Mouse (Mus musculus): ENCODE data around the gene Gm11011. TPM values are rescaled to one million over a fixed set of nuclear protein-coding genes. Genes with fewer than 3 reads are reported as not detected.

The Gm11011 gene
- polyA plus RNA-seq, 2 experiments = not detected

GRCm38 (mm10) chr2:169600163-169600562, 12.6 kb upstream of the Gm11011 start:
- no peak overlapping the region for H3K4me3 ChIP-seq (ENCODE audit: insufficient read depth in 1 of 2, low read depth in 2 of 2, low read length in 2 of 2)
- no peaks in the 10 kb centered on the region for H3K36me3 ChIP-seq (replicated peaks; ENCODE audit: control insufficient read depth, insufficient read depth, low read depth)
- no peaks in the 10 kb centered on the region for H3K9me3 ChIP-seq (ENCODE audit: control insufficient read depth, low read length)
- DNase-seq (ENCODE audit: low read depth in 3 of 3, low spot score in 3 of 3) = no peak
- H3K4me1 ChIP-seq (replicated peaks; ENCODE audit: control insufficient read depth in 2 of 2, insufficient read depth in 2 of 2, low read length in 1 of 2) = no peaks in the 10 kb centered on the region
- ATAC-seq (ENCODE audit: insufficient read depth) = no peak
- H3K27ac ChIP-seq = no peak overlapping the region
- no peak overlapping the region for H3K4me2 ChIP-seq (ENCODE audit: low read depth)
- no peak overlapping the region for H3K9ac ChIP-seq (replicated peaks)
- WGBS (ENCODE audit: insufficient replicate concordance) = 45% methylated on average over 6 of the region's 6 CpGs
- H3K27me3 ChIP-seq (ENCODE audit: control insufficient read depth, insufficient read depth, low read length) = no peaks in the 10 kb centered on the region
- no peak for TF ChIP-seq CTCF (IDR thresholded peaks at IDR 0.05; ENCODE audit: low read depth)
- TF ChIP-seq EP300 (IDR thresholded peaks at IDR 0.05; ENCODE audit: low read depth) = no peak

GRCm38 (mm10) chr2:169599591-169599990, 12.0 kb upstream of the Gm11011 start:
- no peak overlapping the region for H3K4me3 ChIP-seq (ENCODE audit: insufficient read depth in 1 of 2, low read depth in 2 of 2, low read length in 2 of 2)
- no peak overlapping the region for H3K27ac ChIP-seq
- no peaks in the 10 kb centered on the region for H3K27me3 ChIP-seq (ENCODE audit: control insufficient read depth, insufficient read depth, low read length)
- H3K9ac ChIP-seq (replicated peaks) = no peak overlapping the region
- WGBS (ENCODE audit: insufficient replicate concordance) = 59% methylated on average over 4 of the region's 4 CpGs
- no peaks in the 10 kb centered on the region for H3K4me1 ChIP-seq (replicated peaks; ENCODE audit: control insufficient read depth in 2 of 2, insufficient read depth in 2 of 2, low read length in 1 of 2)
- ATAC-seq (ENCODE audit: insufficient read depth) = no peak
- no peak overlapping the region for H3K4me2 ChIP-seq (ENCODE audit: low read depth)
- TF ChIP-seq CTCF (IDR thresholded peaks at IDR 0.05; ENCODE audit: low read depth) = no peak
- no peak for TF ChIP-seq EP300 (IDR thresholded peaks at IDR 0.05; ENCODE audit: low read depth)
- no peaks in the 10 kb centered on the region for H3K36me3 ChIP-seq (replicated peaks; ENCODE audit: control insufficient read depth, insufficient read depth, low read depth)
- no peak for DNase-seq (ENCODE audit: low read depth in 3 of 3, low spot score in 3 of 3)
- no peaks in the 10 kb centered on the region for H3K9me3 ChIP-seq (ENCODE audit: control insufficient read depth, low read length)

GRCm38 (mm10) chr2:169597971-169598370, 10.4 kb upstream of the Gm11011 start:
- Histone ChIP-seq H3K9ac (replicated peaks) (no peak overlapping the region), H3K27me3 (ENCODE audit: control insufficient read depth, insufficient read depth, low read length) (no peaks in the 10 kb centered on the region), H3K4me1 (replicated peaks; ENCODE audit: control insufficient read depth in 2 of 2, insufficient read depth in 2 of 2, low read length in 1 of 2) (no peaks in the 10 kb centered on the region), H3K36me3 (replicated peaks; ENCODE audit: control insufficient read depth, insufficient read depth, low read depth) (no peaks in the 10 kb centered on the region), H3K4me2 (ENCODE audit: low read depth) (no peak overlapping the region), H3K27ac (no peak overlapping the region), H3K4me3 (ENCODE audit: insufficient read depth in 1 of 2, low read depth in 2 of 2, low read length in 2 of 2) (no peak overlapping the region), H3K9me3 (ENCODE audit: control insufficient read depth, low read length) (no peaks in the 10 kb centered on the region)
- ATAC-seq (ENCODE audit: insufficient read depth) (no peak), DNase-seq (ENCODE audit: low read depth in 3 of 3, low spot score in 3 of 3) (no peak)
- WGBS (ENCODE audit: insufficient replicate concordance) = 71% methylated on average over 8 of the region's 8 CpGs
- TF ChIP-seq EP300 (IDR thresholded peaks at IDR 0.05; ENCODE audit: low read depth) (no peak), CTCF (IDR thresholded peaks at IDR 0.05; ENCODE audit: low read depth) (no peak)

GRCm38 (mm10) chr2:169597357-169597756, 9.8 kb upstream of the Gm11011 start:
- ATAC-seq (ENCODE audit: insufficient read depth) = no peak
- TF ChIP-seq EP300 (IDR thresholded peaks at IDR 0.05; ENCODE audit: low read depth) (no peak), CTCF (IDR thresholded peaks at IDR 0.05; ENCODE audit: low read depth) (no peak)
- Histone ChIP-seq H3K4me1 (replicated peaks; ENCODE audit: control insufficient read depth in 2 of 2, insufficient read depth in 2 of 2, low read length in 1 of 2) (no peaks in the 10 kb centered on the region), H3K27ac (no peak overlapping the region), H3K4me2 (ENCODE audit: low read depth) (no peak overlapping the region), H3K36me3 (replicated peaks; ENCODE audit: control insufficient read depth, insufficient read depth, low read depth) (no peaks in the 10 kb centered on the region), H3K27me3 (ENCODE audit: control insufficient read depth, insufficient read depth, low read length) (no peaks in the 10 kb centered on the region), H3K9me3 (ENCODE audit: control insufficient read depth, low read length) (no peaks in the 10 kb centered on the region), H3K4me3 (ENCODE audit: insufficient read depth in 1 of 2, low read depth in 2 of 2, low read length in 2 of 2) (no peak overlapping the region), H3K9ac (replicated peaks) (no peak overlapping the region)
- no peak for DNase-seq (ENCODE audit: low read depth in 3 of 3, low spot score in 3 of 3)
- 69% methylated on average over 6 of the region's 6 CpGs for WGBS (ENCODE audit: insufficient replicate concordance)

- 31% methylated on average over 3 of the region's 3 CpGs for WGBS (ENCODE audit: insufficient replicate concordance)
- TF ChIP-seq CTCF (IDR thresholded peaks at IDR 0.05; ENCODE audit: low read depth) = no peak
- TF ChIP-seq EP300 (IDR thresholded peaks at IDR 0.05; ENCODE audit: low read depth) = no peak
Observed at GRCm38 (mm10) chr2:169593742-169594141, 6.2 kb upstream of the Gm11011 start.

More at GRCm38 (mm10) chr2:169593742-169594141, 6.2 kb upstream of the Gm11011 start:
- H3K9me3 ChIP-seq (ENCODE audit: control insufficient read depth, low read length) = no peaks in the 10 kb centered on the region
- H3K27me3 ChIP-seq (ENCODE audit: control insufficient read depth, insufficient read depth, low read length) = no peaks in the 10 kb centered on the region
- H3K9ac ChIP-seq (replicated peaks) = no peak overlapping the region
- H3K27ac ChIP-seq = no peak overlapping the region
- H3K36me3 ChIP-seq (replicated peaks; ENCODE audit: control insufficient read depth, insufficient read depth, low read depth) = no peaks in the 10 kb centered on the region
- H3K4me1 ChIP-seq (replicated peaks; ENCODE audit: control insufficient read depth in 2 of 2, insufficient read depth in 2 of 2, low read length in 1 of 2) = no peaks in the 10 kb centered on the region
- no peak overlapping the region for H3K4me3 ChIP-seq (ENCODE audit: insufficient read depth in 1 of 2, low read depth in 2 of 2, low read length in 2 of 2)
- no peak for DNase-seq (ENCODE audit: low read depth in 3 of 3, low spot score in 3 of 3)
- ATAC-seq (ENCODE audit: insufficient read depth) = no peak
- no peak overlapping the region for H3K4me2 ChIP-seq (ENCODE audit: low read depth)

All from liver, embryonic 14.5 days (tissue).